Mouse (Mus musculus) limb, embryonic 15.5 days (tissue): Measurements from ENCODE around the gene Ccdc102a. TPM values are rescaled to one million over a fixed set of nuclear protein-coding genes. Genes with fewer than 3 reads are reported as not detected.
"Not testable (repeated sequence)": the region's sequence is repeated elsewhere in the genome, so short reads cannot be mapped to it uniquely, and the experiment has no call there.

ENCODE experiments used
- ATAC-seq: fragments of 200-750 bp; cut with Nextera tagmentation; 2 replicates; pipeline ENCODE4 v1.8.0; 2017; ENCODE audit warnings: low read depth, moderate TSS enrichment; ENCODE audit not compliant: insufficient number of reproducible peaks, low FRiP score, low TSS enrichment
- H3K27ac ChIP-seq: fragments of 300-500 bp; sonication (generic); 2 replicates; pipeline ENCODE4 v1.5.1; 2015; ENCODE audit warnings: moderate library complexity, mild to moderate bottlenecking, inconsistent platforms
- H3K27me3 ChIP-seq: fragments of 300-500 bp; sonication (generic); 2 replicates; pipeline ENCODE4 v1.6.1; 2015; ENCODE audit warnings: inconsistent platforms
- H3K36me3 ChIP-seq: fragments of 300-500 bp; sonication (generic); 2 replicates; pipeline ENCODE4 v1.6.1; 2015; ENCODE audit warnings: inconsistent platforms
- H3K4me1 ChIP-seq: fragments of 300-500 bp; sonication (generic); 2 replicates; pipeline ENCODE4 v1.6.1; 2015; ENCODE audit warnings: inconsistent platforms
- H3K4me2 ChIP-seq: fragments of 300-500 bp; sonication (generic); 2 replicates; pipeline ENCODE4 v1.6.1; 2015; ENCODE audit warnings: mild to moderate bottlenecking, inconsistent platforms
- H3K4me3 ChIP-seq: fragments of 300-500 bp; sonication (generic); 2 replicates; pipeline ENCODE4 v1.5.1; 2015; ENCODE audit warnings: mild to moderate bottlenecking, inconsistent platforms
- H3K9ac ChIP-seq: fragments of 300-500 bp; sonication (generic); 2 replicates; pipeline ENCODE4 v1.6.1; 2015; ENCODE audit warnings: inconsistent platforms
- H3K9me3 ChIP-seq: fragments of 300-500 bp; sonication (generic); 2 replicates; pipeline ENCODE4 v1.6.1; 2016; ENCODE audit warnings: inconsistent platforms
- WGBS: fragments of 180-500 bp; shearing (Covaris S2); methylation state at CpG from one replicate; pipeline ENCODE4 v1.1.7; 2015; 5-methylcytosine and 5-hydroxymethylcytosine counted together
- polyA plus RNA-seq: library from polyadenylated mRNA; unstranded; fragments of >200 nt; fragmentation: Nextera tagmentation; extraction: Ambion mirVana; gene quantifications from 2 replicates; pipeline ENCODE4 v1.2.1, GENCODE M21; 2015

Gene Ccdc102a
- polyA plus RNA-seq, 1 experiment from 2014 or later: 41.8 TPM

DNA sequence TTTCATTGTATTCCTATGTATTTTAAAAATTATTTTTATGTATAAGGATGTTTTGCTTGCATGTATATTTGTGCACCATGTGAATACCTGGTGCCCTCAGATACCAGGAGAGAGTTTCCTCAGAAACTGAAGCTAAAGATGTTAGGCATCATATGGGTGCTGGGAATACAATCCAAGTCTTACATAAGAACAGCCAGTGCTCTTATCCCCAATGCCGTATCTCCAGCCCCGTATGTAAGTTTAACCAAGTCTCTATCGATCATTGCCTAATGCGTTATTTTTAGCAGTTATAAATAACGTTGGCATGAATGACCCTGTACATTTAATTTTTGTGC lies 60.9 kb downstream of the Ccdc102a start:
- Histone ChIP-seq H3K4me3 (peak overlapping the region; percentile 90), H3K36me3 (peaks cover 64% of the 10 kb centered on the region), H3K4me2 (0 out of 2 replicates have a peak overlapping the region, but pooled peaks have one; percentile 10), H3K27me3 (no peaks in the 10 kb centered on the region), H3K27ac (no peak overlapping the region), H3K9ac (no peak overlapping the region), H3K4me1 (peaks cover 13% of the 10 kb centered on the region), H3K9me3 (no peaks in the 10 kb centered on the region)
- ATAC-seq: no peak
- 32% methylated on average over 5 of the region's 5 CpGs for WGBS

DNA sequence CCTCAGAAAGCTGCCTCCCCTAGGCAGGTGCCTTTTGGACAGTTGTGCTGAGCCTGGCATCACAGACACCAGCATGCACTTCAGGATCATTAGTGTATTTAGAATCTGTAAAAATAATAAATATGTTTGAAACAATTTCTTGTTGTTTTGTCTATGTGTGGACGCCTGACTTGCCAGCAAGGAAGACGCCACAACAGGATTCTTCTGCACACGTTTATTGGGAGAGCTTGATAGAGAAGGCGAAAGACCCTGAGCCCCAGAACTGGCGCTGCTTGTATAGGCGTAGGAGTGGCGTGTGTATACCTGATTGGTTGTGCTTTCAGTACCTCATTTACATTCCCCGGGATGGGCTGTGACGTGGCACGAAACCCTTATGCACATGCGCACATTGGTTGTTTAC lies 63.1 kb downstream of the Ccdc102a start:
- ATAC-seq, H3K27ac ChIP-seq, H3K9ac ChIP-seq, H3K4me3 ChIP-seq, H3K27me3 ChIP-seq, H3K9me3 ChIP-seq, H3K4me2 ChIP-seq: not testable (repeated sequence)
- 90% methylated on average over 11 of the region's 11 CpGs for WGBS
- Histone ChIP-seq H3K36me3 (peaks cover 63% of the 10 kb centered on the region), H3K4me1 (peaks cover 13% of the 10 kb centered on the region)

Other genes with a start within 250 kb of the Ccdc102a start
- gene Pllp, start 221.8 kb downstream of the Ccdc102a start, polyA plus RNA-seq: 17.3 and 18.9 TPM in 2 replicates
- not detected in 2 replicates for gene Ccl22, start 172.5 kb downstream of the Ccdc102a start, polyA plus RNA-seq
- gene Cx3cl1, start 146.1 kb downstream of the Ccdc102a start, polyA plus RNA-seq: 9.3 and 12.0 TPM in 2 replicates
- not detected in 2 replicates for gene Ccl17, start 107.6 kb downstream of the Ccdc102a start, polyA plus RNA-seq
- gene Coq9, start 79.8 kb downstream of the Ccdc102a start, polyA plus RNA-seq: 74.6 and 81.5 TPM in 2 replicates
- 81.8 and 82.8 TPM in 2 replicates for gene Ciapin1, start 79.7 kb downstream of the Ccdc102a start, polyA plus RNA-seq
- 121 and 122 TPM in 2 replicates for gene Polr2c, start 60.6 kb downstream of the Ccdc102a start, polyA plus RNA-seq
- 28.2 and 32.1 TPM in 2 replicates for gene Dok4, start 41.8 kb downstream of the Ccdc102a start, polyA plus RNA-seq
- 0.22 TPM in 1 of 2 replicates, not detected in the other for gene Adgrg5, start 5.6 kb upstream of the Ccdc102a start, polyA plus RNA-seq
- 23.2 and 25.0 TPM in 2 replicates for gene Adgrg1, start 56.7 kb upstream of the Ccdc102a start, polyA plus RNA-seq
- 3.6 and 3.7 TPM in 2 replicates for gene Adgrg3, start 99.6 kb upstream of the Ccdc102a start, polyA plus RNA-seq
- 0.09 TPM in 1 of 2 replicates, not detected in the other for gene Drc7, start 137.0 kb upstream of the Ccdc102a start, polyA plus RNA-seq
- gene Katnb1, start 163.1 kb upstream of the Ccdc102a start, polyA plus RNA-seq: 21.1 and 24.7 TPM in 2 replicates